Mouse (Mus musculus) adrenal gland, postnatal 4 days (tissue): ENCODE data around the gene Ctsc. TPM values are rescaled to one million over a fixed set of nuclear protein-coding genes. Genes with fewer than 3 reads are reported as not detected.

ENCODE experiments used
- total RNA-seq, 2 experiments: library from RNA; stranded (reverse); gene quantifications; 2 replicates each; pipeline ENCODE4 v1.2.3; 2021

The Ctsc gene
- total RNA-seq, 2 experiments from 2014 or later = 26.0 to 27.3 TPM

Other genes starting within 250 kb of the Ctsc start
- 1 to 10 TPM; 1.4 to 1.8 TPM for gene Rab38, start 152.2 kb downstream of the Ctsc start, total RNA-seq